Mouse (Mus musculus): ENCODE measurements around the gene Otud3. TPM values are rescaled to one million over a fixed set of nuclear protein-coding genes. Genes with fewer than 3 reads are reported as not detected.

Gene Otud3
- polyA plus RNA-seq, 1 experiment: 3.6 TPM

- Histone ChIP-seq H3K27ac (ENCODE audit: insufficient read depth, low read length) (no peak overlapping the region), H3K36me3 (ENCODE audit: control insufficient read depth, insufficient read depth, low read length) (no peaks in the 10 kb centered on the region), H3K4me3 (ENCODE audit: extremely low read depth, insufficient read depth, insufficient read length) (no peak overlapping the region), H3K4me1 (ENCODE audit: control insufficient read depth, insufficient read depth, insufficient read length) (no peaks in the 10 kb centered on the region), H3K27me3 (ENCODE audit: control insufficient read depth, insufficient read depth, low read length) (no peaks in the 10 kb centered on the region)
- WGBS: 56% methylated on average over 8 of the region's 8 CpGs
- no peak for DNase-seq (ENCODE audit: low read depth in 1 of 2, low spot score in 2 of 2)
- no peak for TF ChIP-seq CTCF (IDR thresholded peaks at IDR 0.05; ENCODE audit: extremely low read depth, insufficient read depth, insufficient read length, insufficient replicate concordance)
- no peak for TF ChIP-seq POLR2A (IDR thresholded peaks at IDR 0.05; ENCODE audit: low read depth, low read length)
Observed at GRCm38 (mm10) chr4:138868666-138869065, 45.1 kb downstream of the Otud3 start.

GRCm38 (mm10) chr4:138866413-138866812, 47.3 kb downstream of the Otud3 start:
- Histone ChIP-seq H3K27me3 (ENCODE audit: control insufficient read depth, insufficient read depth, low read length) (no peaks in the 10 kb centered on the region), H3K36me3 (ENCODE audit: control insufficient read depth, insufficient read depth, low read length) (no peaks in the 10 kb centered on the region), H3K4me3 (ENCODE audit: extremely low read depth, insufficient read depth, insufficient read length) (no peak overlapping the region), H3K27ac (ENCODE audit: insufficient read depth, low read length) (no peak overlapping the region), H3K4me1 (ENCODE audit: control insufficient read depth, insufficient read depth, insufficient read length) (no peaks in the 10 kb centered on the region)
- DNase-seq (ENCODE audit: low read depth in 1 of 2, low spot score in 2 of 2): peak; percentile 34 to 65
- 11% methylated on average over 7 of the region's 7 CpGs for WGBS
- TF ChIP-seq CTCF (IDR thresholded peaks at IDR 0.05; ENCODE audit: extremely low read depth, insufficient read depth, insufficient read length, insufficient replicate concordance) (peak; percentile 70; the same call in 1 of the 2 replicates), POLR2A (IDR thresholded peaks at IDR 0.05; ENCODE audit: low read depth, low read length) (no peak)

GRCm38 (mm10) chr4:138865991-138866390, 47.8 kb downstream of the Otud3 start:
- WGBS: 70% methylated on average over 6 of the region's 6 CpGs
- H3K4me3 ChIP-seq (ENCODE audit: extremely low read depth, insufficient read depth, insufficient read length): no peak overlapping the region

GRCm38 (mm10) chr4:138865092-138865491, 48.7 kb downstream of the Otud3 start:
- H3K27ac ChIP-seq (ENCODE audit: insufficient read depth, low read length): no peak overlapping the region
- no peaks in the 10 kb centered on the region for H3K27me3 ChIP-seq (ENCODE audit: control insufficient read depth, insufficient read depth, low read length)
- no peak for TF ChIP-seq POLR2A (IDR thresholded peaks at IDR 0.05; ENCODE audit: low read depth, low read length)
- TF ChIP-seq CTCF (IDR thresholded peaks at IDR 0.05; ENCODE audit: extremely low read depth, insufficient read depth, insufficient read length, insufficient replicate concordance): no peak
- 42% methylated on average over 5 of the region's 5 CpGs for WGBS
- H3K4me3 ChIP-seq (ENCODE audit: extremely low read depth, insufficient read depth, insufficient read length): no peak overlapping the region
- H3K4me1 ChIP-seq (ENCODE audit: control insufficient read depth, insufficient read depth, insufficient read length): no peaks in the 10 kb centered on the region
- no peaks in the 10 kb centered on the region for H3K36me3 ChIP-seq (ENCODE audit: control insufficient read depth, insufficient read depth, low read length)
- DNase-seq (ENCODE audit: low read depth in 1 of 2, low spot score in 2 of 2): no peak

More at GRCm38 (mm10) chr4:138865991-138866390, 47.8 kb downstream of the Otud3 start:
- no peak for TF ChIP-seq CTCF (IDR thresholded peaks at IDR 0.05; ENCODE audit: extremely low read depth, insufficient read depth, insufficient read length, insufficient replicate concordance)
- TF ChIP-seq POLR2A (IDR thresholded peaks at IDR 0.05; ENCODE audit: low read depth, low read length): no peak
- no peak overlapping the region for H3K27ac ChIP-seq (ENCODE audit: insufficient read depth, low read length)
- no peaks in the 10 kb centered on the region for H3K4me1 ChIP-seq (ENCODE audit: control insufficient read depth, insufficient read depth, insufficient read length)
- no peaks in the 10 kb centered on the region for H3K36me3 ChIP-seq (ENCODE audit: control insufficient read depth, insufficient read depth, low read length)
- DNase-seq (ENCODE audit: low read depth in 1 of 2, low spot score in 2 of 2): no peak
- H3K27me3 ChIP-seq (ENCODE audit: control insufficient read depth, insufficient read depth, low read length): no peaks in the 10 kb centered on the region

GRCm38 (mm10) chr4:138863344-138863998, 50.3 kb downstream of the Otud3 start, which contains the start of gene Pla2g5:
Gene Pla2g5 (minus strand): TSS chr4:138863482.
- TF ChIP-seq POLR2A (IDR thresholded peaks at IDR 0.05; ENCODE audit: low read depth, low read length): no peak
- no peak for TF ChIP-seq CTCF (IDR thresholded peaks at IDR 0.05; ENCODE audit: extremely low read depth, insufficient read depth, insufficient read length, insufficient replicate concordance)
- WGBS: 62% methylated on average over 10 of the region's 10 CpGs
- no peaks in the 10 kb centered on the region for H3K27me3 ChIP-seq (ENCODE audit: control insufficient read depth, insufficient read depth, low read length)
- no peak for DNase-seq (ENCODE audit: low read depth in 1 of 2, low spot score in 2 of 2)
- no peak within 1 kb of the TSS for H3K27ac ChIP-seq (ENCODE audit: insufficient read depth, low read length)
- no peaks in the 10 kb centered on the region for H3K4me1 ChIP-seq (ENCODE audit: control insufficient read depth, insufficient read depth, insufficient read length)
- H3K4me3 ChIP-seq (ENCODE audit: extremely low read depth, insufficient read depth, insufficient read length): no peak within 1 kb of the TSS
- no peaks in the 10 kb centered on the region for H3K36me3 ChIP-seq (ENCODE audit: control insufficient read depth, insufficient read depth, low read length)

- Histone ChIP-seq H3K36me3 (ENCODE audit: control insufficient read depth, insufficient read depth, low read length) (no peaks in the 10 kb centered on the region), H3K27ac (ENCODE audit: insufficient read depth, low read length) (no peak overlapping the region), H3K4me3 (ENCODE audit: extremely low read depth, insufficient read depth, insufficient read length) (no peak overlapping the region), H3K27me3 (ENCODE audit: control insufficient read depth, insufficient read depth, low read length) (no peaks in the 10 kb centered on the region), H3K4me1 (ENCODE audit: control insufficient read depth, insufficient read depth, insufficient read length) (no peaks in the 10 kb centered on the region)
- 11% methylated on average over 13 of the region's 13 CpGs for WGBS
- no peak for TF ChIP-seq POLR2A (IDR thresholded peaks at IDR 0.05; ENCODE audit: low read depth, low read length)
- TF ChIP-seq CTCF (IDR thresholded peaks at IDR 0.05; ENCODE audit: extremely low read depth, insufficient read depth, insufficient read length, insufficient replicate concordance): peak; percentile 14; the same call in 1 of the 2 replicates
- peak in 1 of 2 experiments; percentile 15 for DNase-seq (ENCODE audit: low read depth in 1 of 2, low spot score in 2 of 2)
Observed at GRCm38 (mm10) chr4:138859728-138860127, 54.0 kb downstream of the Otud3 start.

GRCm38 (mm10) chr4:138859245-138859644, 54.5 kb downstream of the Otud3 start:
- Histone ChIP-seq H3K4me1 (ENCODE audit: control insufficient read depth, insufficient read depth, insufficient read length) (no peaks in the 10 kb centered on the region), H3K4me3 (ENCODE audit: extremely low read depth, insufficient read depth, insufficient read length) (no peak overlapping the region), H3K27ac (ENCODE audit: insufficient read depth, low read length) (no peak overlapping the region), H3K27me3 (ENCODE audit: control insufficient read depth, insufficient read depth, low read length) (no peaks in the 10 kb centered on the region), H3K36me3 (ENCODE audit: control insufficient read depth, insufficient read depth, low read length) (no peaks in the 10 kb centered on the region)
- no peak for DNase-seq (ENCODE audit: low read depth in 1 of 2, low spot score in 2 of 2)
- 33% methylated on average over 9 of the region's 9 CpGs for WGBS
- TF ChIP-seq POLR2A (IDR thresholded peaks at IDR 0.05; ENCODE audit: low read depth, low read length): no peak
- no peak for TF ChIP-seq CTCF (IDR thresholded peaks at IDR 0.05; ENCODE audit: extremely low read depth, insufficient read depth, insufficient read length, insufficient replicate concordance)
